Mouse (Mus musculus): ENCODE data around the gene Slc9b1. TPM values are rescaled to one million over a fixed set of nuclear protein-coding genes. Genes with fewer than 3 reads are reported as not detected.

Slc9b1 gene
- under 1 TPM in 1 of 2 experiments, not detected in 1; 0.75 TPM for total RNA-seq (2021)

DNA sequence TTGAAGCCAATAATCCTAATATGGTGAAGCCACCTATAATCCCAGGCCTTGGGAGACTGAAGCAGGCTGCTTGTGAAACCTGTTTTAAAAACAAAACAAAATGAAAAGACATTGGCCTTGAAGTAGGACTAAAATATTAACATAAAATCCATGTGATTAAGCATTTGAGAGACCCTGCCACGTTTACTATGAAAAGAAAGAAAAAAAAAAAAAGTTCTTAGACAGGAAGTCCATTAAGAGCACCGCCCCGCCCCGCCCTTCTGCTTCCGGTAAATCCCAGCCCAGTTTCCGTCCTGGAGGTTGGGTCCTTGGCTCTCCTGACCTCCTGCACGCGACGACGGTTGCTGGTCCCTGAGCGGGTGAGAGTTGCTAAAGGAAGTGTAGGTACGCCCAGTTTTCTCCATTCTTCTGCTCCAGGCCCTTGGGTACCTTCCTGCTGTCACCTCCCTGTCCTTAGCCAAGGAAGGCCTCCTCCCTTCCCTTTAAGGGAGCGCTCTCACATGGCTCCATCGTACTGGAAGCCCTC, at the start of gene Slc9b1:
Gene Slc9b1 (plus strand): TSS at position 291 of the 526 bp plus-strand sequence.
- peak in 1 of 2 experiments; percentile 31 for DNase-seq (ENCODE audit: extremely low spot score in 1 of 2, low spot score in 2 of 2)
- intact Hi-C loops (cut with DNase I) = no loop called here

DNA sequence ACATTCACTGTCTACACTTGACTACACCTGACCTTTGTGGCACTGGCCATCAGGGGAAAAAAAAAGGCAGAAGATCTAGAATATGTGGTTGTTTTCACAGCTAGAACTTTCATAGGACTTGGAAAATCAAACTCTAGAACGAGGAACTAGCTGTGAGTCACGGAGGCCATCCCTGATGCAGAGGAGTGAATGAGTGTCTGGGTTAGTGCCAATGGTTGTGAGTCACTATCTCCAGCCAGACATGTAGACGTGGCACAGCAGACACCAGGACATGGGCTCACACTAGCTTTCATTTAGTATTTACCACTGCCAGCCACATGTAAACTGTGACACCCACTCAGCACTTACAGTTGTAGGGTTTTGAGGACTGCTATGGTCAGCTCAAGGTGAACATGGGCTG, 49.3 kb upstream of the Slc9b1 start:
- intact Hi-C loops (cut with DNase I) = no loop called here
- DNase-seq (ENCODE audit: extremely low spot score in 1 of 2, low spot score in 2 of 2) = no peak

DNA sequence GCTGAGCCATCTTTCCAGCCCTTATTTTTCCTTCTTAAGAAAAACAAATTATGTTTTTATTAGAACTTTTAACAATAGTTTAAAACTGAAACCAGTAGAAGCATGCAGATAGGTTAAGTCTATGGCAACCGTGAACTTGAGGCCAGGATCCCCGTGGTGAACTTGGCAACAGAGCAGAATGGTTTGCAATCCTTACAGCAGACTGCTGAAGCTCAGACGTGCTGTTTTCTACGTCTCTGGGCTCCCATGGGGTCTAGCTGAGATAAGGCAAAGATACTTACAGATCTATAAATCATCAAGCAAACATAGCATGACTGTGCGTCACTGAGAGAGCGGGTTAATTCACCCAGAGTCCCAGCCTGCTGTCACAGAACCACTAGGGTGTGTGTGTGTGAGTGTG, 47.7 kb upstream of the Slc9b1 start:
- no peak for DNase-seq (ENCODE audit: extremely low spot score in 1 of 2, low spot score in 2 of 2)
- intact Hi-C loops (cut with DNase I) = no loop called here

DNA sequence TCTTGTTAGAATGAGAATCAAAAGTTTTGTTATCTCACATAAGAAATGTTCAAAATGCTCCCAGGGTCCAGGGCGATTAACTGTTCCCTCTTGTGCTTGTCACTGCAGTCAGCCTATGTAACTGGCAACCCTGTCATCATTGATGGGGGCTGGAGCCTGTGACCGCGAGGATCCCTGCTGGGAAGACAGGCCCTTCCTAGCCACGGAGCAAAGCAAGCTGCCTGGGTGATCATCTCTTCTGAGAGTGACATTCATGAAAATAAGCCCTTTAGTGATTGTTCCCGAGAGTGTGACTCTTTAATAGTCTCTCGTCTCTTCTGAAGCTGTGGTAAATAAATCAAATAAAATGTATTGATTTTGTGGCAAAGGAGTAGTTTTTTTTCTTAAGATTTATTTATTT, 43.8 kb upstream of the Slc9b1 start:
- DNase-seq (ENCODE audit: extremely low spot score in 1 of 2, low spot score in 2 of 2) = no peak
- intact Hi-C loops (cut with DNase I) = no loop called here

DNA sequence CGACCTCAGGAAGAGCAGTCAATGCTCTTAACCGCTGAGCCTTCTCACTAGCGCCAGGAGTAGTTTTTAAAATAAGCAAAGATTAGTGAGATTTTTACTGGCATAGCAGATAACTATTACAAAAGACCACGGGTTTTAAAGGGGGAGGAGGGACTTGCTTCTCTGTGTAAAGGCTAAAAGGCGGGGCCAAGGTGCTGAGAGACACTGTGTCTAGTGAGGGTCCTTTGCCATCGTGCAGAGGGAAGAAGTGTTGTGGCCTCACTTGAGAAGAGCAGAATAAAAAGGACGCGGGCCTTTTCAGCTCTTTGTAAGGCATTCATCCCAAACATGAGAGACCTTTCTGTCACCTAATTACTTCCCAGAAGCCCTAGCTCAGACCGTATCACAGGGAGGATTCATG, 43.3 kb upstream of the Slc9b1 start:
- intact Hi-C loops (cut with DNase I) = no loop called here
- DNase-seq (ENCODE audit: extremely low spot score in 1 of 2, low spot score in 2 of 2) = no peak

DNA sequence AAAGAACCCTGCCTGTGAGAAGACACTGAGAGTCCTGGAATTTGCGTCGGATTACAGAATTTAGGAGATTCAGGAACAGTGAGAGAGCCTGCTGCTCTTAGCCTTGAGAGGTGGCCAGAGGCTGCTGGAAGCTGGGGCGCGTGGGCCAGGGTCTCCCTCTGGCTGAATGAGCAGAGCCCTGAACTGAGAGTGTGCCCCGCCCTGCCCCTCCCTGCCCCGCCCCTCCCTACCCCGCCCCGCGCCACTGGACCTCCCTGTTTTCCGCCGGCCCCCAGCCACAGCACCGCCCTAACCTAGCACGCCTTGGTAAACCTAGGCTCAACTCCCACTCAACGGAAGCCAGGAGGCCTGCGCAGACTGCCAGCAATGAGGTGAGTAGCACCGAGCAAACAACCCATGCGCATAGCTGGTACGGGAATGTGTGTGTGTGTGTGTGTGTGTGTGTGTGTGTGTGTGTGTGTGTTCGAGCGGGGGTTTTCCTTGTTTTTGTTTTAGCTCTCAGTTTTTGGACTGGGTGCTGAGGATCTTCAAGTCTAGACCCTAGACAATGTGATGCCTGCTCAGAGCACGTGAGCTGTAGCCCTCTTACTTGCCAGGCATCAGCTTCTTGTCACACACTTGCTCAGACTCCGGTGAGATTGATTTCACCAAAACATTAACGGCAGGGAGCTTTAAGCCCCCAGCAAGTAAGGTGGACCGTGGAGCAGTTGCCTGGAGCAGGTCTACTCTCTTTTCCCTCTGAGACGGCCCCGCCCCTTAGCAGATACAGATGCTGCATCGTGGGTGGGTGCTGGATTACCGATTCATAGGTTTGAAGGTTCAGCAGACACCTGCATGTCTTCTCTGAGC, 40.2 kb upstream of the Slc9b1 start, which contains the start of gene Slc9b2:
Gene Slc9b2 (plus strand): TSS at position 290 of the 849 bp plus-strand sequence.
- intact Hi-C loops (cut with DNase I) = no loop called here
- peak in 1 of 2 experiments; percentile 51 for DNase-seq (ENCODE audit: extremely low spot score in 1 of 2, low spot score in 2 of 2)

DNA sequence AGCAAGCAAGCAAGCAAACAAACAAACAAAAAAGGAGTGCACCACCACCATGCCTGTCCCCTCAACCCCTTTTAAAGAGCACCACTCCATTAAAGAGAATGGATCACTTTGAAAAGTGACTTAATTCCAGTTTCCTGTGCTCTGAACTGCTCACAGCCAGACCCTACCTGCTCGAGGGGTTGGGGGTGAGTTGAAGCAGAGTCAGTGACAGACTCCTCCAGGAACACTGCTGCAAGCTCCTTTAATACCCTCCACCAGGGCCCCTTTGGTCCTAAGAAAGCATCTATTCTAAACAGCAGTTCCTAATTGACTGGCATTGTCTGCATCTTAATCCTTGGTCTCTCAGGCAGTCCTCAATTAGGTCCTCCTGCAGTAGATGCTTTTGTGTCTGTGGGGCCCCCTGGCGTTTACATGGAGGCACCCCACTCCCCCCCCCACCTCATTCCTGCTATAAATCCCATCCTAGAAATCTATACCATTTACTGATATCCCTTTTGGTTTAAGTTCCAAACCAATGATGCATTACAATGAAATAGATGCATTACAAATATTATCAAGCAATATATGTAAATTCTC, 34.8 kb upstream of the Slc9b1 start:
- no peak for DNase-seq (ENCODE audit: extremely low spot score in 1 of 2, low spot score in 2 of 2)
- intact Hi-C loops (cut with DNase I) = no loop called here

DNA sequence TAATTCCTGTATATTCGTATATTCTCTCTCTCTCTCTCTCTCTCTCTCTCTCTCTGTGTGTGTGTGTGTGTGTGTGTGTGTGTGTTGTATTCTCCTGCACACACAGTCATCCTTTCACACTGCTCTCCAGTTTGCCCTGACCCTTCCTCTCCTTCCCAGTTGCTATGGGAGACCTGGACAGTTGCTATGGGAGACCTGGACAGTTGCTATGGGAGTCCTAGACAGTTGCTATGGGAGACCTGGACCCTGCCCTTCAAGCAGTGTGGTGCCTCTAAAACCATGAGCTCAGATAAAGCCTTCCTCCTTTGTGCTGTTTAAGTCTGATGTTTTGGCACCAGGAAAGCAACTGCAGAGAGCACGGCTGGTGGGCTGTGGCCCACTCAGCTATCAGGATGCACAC, 34.1 kb upstream of the Slc9b1 start:
- DNase-seq (ENCODE audit: extremely low spot score in 1 of 2, low spot score in 2 of 2) = no peak
- intact Hi-C loops (cut with DNase I) = no loop called here

DNA sequence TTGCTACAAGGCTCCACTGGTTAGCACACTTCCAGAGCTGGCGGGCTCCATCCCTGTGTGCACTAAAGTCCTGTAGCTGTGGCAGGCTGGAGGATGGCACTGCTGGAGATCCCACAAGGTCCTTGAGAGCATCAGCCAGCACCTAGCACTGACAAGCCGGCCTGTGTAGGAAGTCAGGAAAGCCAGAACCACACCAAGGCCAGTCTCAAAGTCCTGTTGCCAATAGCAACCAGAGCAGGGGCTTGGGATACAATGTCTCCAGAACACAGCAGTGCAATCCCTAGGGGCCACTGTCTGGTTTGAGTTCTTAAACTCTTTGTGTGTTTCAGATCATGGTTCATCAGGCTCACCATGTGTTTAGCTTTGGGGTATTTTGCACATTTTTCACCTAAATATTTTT, 33.0 kb upstream of the Slc9b1 start:
- intact Hi-C loops (cut with DNase I) = no loop called here
- DNase-seq (ENCODE audit: extremely low spot score in 1 of 2, low spot score in 2 of 2) = no peak

DNA sequence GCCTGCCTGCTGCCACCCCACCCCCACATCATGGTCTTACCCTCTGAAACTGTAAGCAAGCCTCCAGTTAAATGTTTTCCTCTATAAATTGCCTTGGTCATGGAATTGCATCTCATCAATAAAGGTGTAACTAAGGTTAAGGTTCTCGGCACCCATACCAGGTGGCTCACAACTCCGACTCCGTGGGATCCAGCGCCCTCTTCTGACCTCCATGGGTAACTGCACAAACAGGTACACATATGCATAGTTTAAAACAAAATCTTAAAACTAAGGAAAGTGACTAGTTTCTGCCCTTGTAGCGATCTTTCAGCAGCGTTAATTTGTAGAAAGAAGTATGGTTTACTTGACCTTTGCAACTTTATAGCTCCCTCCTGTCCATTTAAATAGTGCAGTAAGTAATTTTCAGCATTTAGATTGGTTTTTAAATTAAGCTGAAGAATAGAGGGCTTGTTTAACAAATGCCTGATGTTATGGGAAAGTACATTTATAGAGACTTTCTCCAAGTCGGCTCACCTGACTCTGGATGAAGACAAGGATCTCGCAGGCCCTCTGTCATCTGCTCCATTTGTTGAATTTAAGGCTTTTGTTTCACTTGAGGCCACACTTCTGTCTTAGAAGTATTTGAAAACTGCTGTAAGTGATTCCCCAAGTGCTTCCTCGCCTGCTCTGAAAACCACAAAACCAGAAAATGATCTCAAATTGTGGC, 32.0 kb upstream of the Slc9b1 start:
- intact Hi-C loops (cut with DNase I) = no loop called here

DNA sequence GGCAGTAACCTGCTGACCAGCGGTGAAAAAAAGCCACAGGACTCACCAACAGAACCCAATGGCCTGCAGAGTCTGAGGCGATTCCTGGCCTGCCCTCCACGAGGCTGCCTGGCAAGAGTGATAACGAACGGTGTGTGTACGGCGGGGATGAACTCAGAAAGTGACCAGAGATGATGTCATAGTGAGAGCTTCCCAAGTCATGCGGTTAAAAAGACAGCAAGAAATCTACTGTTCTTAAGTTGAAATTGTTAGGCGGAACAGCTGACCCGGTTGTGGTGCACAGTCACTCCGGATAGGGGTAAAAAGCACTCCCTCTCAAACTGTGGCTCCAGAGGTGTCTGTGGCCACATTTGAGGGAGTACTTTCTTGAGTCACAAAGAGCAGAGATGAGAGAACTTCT, 29.5 kb upstream of the Slc9b1 start:
- DNase-seq (ENCODE audit: extremely low spot score in 1 of 2, low spot score in 2 of 2) = no peak
- intact Hi-C loops (cut with DNase I) = no loop called here

More for the DNA sequence above, 32.0 kb upstream of the Slc9b1 start:
- no peak for DNase-seq (ENCODE audit: extremely low spot score in 1 of 2, low spot score in 2 of 2)

DNA sequence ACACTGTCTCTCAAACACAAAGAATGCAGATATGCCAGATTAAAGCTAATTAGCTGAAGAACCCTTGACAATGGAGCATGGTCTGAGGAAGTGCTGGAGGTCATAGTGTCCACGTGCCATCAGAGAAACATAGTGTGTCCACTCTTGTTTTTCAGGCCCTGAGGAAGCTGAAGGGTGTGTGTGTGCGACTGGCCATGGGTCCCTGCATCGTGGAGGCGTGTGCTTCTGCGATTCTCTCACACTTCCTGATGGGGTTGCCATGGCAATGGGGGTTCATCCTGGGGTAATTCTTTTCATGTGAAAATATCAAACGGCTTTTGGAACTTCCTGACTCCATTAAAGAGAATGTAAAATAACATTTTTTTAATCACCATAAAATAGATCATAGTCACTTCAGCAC, 23.5 kb upstream of the Slc9b1 start:
- peak; percentile 9 to 46 for DNase-seq (ENCODE audit: extremely low spot score in 1 of 2, low spot score in 2 of 2)
- intact Hi-C loops (cut with DNase I) = no loop called here

DNA sequence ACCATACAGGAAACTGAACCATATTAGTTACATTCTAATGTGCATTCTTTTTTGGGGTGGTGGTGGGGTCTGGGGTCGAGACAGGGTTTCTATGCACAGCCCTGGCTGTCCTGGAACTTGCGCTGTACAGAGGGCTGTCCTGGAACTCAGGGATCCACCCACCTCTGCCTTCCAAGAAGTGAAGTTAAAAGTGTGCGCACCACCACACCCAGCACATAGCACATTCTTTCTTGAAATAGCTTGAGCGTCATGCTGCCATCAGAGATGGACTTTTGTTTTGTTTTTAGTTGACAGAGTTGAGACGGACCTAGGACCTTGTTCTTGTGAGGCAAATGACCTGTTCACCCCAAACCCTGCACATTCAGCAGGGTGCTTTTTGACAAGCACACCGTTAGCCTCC, 20.7 kb upstream of the Slc9b1 start:
- DNase-seq (ENCODE audit: extremely low spot score in 1 of 2, low spot score in 2 of 2) = no peak
- intact Hi-C loops (cut with DNase I) = no loop called here

DNA sequence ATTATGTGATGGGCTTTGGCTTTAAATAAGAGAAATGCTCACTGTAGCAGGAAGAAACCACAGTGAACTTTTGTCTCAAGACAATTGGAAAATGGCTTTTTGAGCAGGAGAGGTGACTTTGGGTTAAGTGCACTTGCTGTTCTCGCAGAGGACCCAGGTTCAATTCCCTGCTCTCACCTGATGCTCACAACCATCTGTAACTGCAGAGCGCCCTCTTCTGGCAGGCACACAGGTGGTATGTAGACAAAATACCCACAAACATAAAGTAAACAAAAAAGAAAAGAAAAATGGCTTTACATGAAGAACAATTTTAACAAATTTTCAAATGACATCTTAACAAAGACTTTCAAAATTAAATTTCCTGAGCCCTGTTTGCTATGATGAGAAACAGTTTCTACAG, 20.2 kb upstream of the Slc9b1 start:
- intact Hi-C loops (cut with DNase I) = no loop called here
- no peak for DNase-seq (ENCODE audit: extremely low spot score in 1 of 2, low spot score in 2 of 2)

DNA sequence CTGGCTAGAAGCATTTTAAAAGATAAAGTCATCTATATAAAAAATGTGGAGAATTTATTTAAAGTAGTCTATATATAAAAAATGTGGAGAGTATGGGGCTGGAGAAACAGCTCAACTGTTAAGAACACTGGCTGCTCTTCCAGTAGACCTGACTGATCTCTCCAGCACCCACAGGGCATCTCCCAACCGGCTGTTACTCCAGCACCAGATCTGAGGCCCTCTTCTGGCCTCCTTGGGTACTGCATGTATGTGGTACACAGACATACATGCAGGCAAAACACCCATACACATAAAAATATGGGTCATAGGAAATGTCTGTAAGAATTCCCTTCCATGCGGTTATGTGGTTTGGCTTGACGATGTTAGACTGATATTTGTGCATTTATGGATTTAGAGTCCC, 19.3 kb upstream of the Slc9b1 start:
- intact Hi-C loops (cut with DNase I) = no loop called here
- DNase-seq (ENCODE audit: extremely low spot score in 1 of 2, low spot score in 2 of 2) = peak in 1 of 2 experiments; percentile 46

DNA sequence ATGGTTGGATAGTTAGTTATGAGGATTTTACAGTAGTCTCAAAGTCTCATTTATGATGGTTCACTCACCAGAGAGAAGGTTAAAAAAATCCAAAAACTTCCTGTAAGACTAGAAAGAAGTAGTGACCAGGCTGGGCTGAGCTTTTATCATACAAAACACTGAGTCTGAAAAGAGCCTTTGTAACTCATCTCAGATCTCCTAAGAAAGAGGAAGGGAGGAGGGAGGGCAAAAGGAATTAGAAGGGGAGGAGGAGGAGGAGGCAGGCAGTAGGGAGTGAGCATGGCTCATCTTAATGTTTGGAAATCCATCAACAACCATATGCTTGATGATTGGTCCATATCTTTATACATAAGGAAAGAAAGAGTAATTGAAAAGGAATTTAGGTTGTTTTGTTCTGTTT, 15.1 kb upstream of the Slc9b1 start:
- DNase-seq (ENCODE audit: extremely low spot score in 1 of 2, low spot score in 2 of 2) = no peak
- intact Hi-C loops (cut with DNase I) = no loop called here

DNA sequence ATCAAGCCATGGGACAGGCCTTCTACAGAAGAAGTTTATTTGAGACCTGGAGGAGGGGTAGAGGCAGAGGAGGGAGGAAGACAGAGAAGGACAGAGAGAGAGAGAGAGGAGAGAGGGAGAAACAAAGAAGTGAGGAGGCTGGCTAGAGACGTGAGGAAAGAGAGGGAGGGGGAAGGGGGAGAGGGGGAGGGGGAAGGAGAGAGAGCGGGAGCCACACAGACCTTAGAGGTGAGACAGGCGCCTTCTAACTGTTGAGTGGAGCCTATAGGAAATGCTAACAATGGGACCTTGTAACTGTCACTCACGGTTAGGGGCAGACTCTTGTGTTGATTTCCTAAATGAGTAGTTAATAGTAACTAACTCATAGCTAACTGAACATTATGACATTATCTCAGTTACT, 14.1 kb upstream of the Slc9b1 start:
- intact Hi-C loops (cut with DNase I) = no loop called here
- no peak for DNase-seq (ENCODE audit: extremely low spot score in 1 of 2, low spot score in 2 of 2)

DNA sequence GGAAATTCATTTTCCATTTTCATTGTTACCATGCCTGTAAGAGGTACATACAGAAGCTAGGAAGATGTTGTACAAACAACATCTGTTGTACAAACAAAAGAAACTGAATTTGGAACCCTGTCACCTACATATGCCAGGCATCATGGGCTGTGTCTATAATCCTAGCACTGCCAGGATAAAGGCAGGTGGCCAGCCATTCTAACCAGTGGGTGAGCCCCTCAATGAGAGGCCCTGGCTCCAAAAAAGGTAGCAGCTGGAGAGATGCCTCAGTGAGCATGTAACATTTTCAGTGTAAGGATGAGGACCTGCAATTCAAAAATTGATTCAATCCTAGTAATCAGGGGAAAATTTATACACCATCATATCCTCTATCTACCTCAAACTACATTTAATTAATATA, 1.2 kb downstream of the Slc9b1 start:
- intact Hi-C loops (cut with DNase I) = no loop called here
- no peak for DNase-seq (ENCODE audit: extremely low spot score in 1 of 2, low spot score in 2 of 2)

DNA sequence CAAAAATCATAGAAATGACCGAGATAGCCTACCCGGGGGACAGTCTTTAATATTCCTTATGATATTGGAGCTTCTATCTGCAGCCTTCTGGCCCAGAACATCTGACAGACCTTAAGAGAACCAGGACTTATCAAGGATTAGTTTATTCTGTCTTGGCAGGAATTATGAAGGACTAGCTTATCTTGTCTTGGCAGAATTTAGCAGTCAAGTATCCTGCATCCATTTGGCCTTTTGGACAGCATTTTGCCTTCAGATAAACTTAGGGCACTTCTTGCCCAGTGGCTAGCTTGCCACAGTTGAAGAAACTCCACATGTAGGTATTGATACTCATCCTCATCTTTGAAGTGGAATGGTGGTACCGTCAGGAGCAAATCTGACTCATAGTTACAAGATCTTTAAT, 4.0 kb downstream of the Slc9b1 start:
- no peak for DNase-seq (ENCODE audit: extremely low spot score in 1 of 2, low spot score in 2 of 2)
- intact Hi-C loops (cut with DNase I) = no loop called here

DNA sequence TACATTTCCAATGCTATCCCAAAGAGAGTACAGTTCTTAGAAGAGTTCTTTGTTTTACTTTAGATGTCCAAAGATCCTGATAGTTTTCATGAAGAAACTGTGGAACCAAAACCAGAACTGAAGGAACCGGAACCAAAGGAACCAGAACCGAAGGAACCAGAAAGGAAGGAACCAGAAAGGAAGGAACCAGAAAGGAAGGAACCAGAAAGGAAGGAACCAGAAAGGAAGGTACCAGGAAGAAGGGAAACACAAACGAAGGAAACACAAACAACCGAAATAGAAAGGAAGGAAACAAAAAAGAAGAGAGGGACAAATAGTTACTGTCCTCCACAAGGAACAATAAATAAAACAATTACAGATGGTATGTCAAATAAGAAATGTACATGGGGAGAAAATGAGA, 9.6 kb downstream of the Slc9b1 start:
- intact Hi-C loops (cut with DNase I) = no loop called here
- DNase-seq (ENCODE audit: extremely low spot score in 1 of 2, low spot score in 2 of 2) = no peak
